Mouse (Mus musculus) bone marrow macrophage, adult 2 months (primary cell): ENCODE results near the gene Klf12. TPM values are rescaled to one million over a fixed set of nuclear protein-coding genes. Genes with fewer than 3 reads are reported as not detected.

Experiments used
- H3K27ac ChIP-seq: 2 replicates; pipeline ENCODE4 v1.5.1; 2012; ENCODE audit warnings: low read depth, low read length; ENCODE audit not compliant: insufficient read depth
- H3K4me1 ChIP-seq: 2 replicates; pipeline ENCODE4 v1.6.1; 2012; ENCODE audit warnings: low read length; ENCODE audit not compliant: control insufficient read depth, insufficient read depth
- H3K4me3 ChIP-seq: 2 replicates; pipeline ENCODE4 v1.5.1; 2012; ENCODE audit warnings: mild to moderate bottlenecking, low read length, moderate library complexity; ENCODE audit not compliant: insufficient read depth
- CTCF ChIP-seq: IDR thresholded peaks from 2 replicates; pipeline ENCODE4 v1.5.1; 2012; ENCODE audit warnings: low read depth, mild to moderate bottlenecking, low read length, moderate library complexity
- POLR2A ChIP-seq: IDR thresholded peaks from 2 replicates; pipeline ENCODE4 v1.6.1; 2012; ENCODE audit warnings: mild to moderate bottlenecking, low read depth, low read length, borderline replicate concordance
- polyA plus RNA-seq: library from polyadenylated mRNA; stranded (reverse); fragments of >200 nt; gene quantifications from 2 replicates; pipeline ENCODE4 v1.2.4, GENCODE M21; 2012; ENCODE audit not compliant: missing spikeins, insufficient read depth, insufficient read length

Klf12 gene
- polyA plus RNA-seq, 1 experiment: not detected

DNA sequence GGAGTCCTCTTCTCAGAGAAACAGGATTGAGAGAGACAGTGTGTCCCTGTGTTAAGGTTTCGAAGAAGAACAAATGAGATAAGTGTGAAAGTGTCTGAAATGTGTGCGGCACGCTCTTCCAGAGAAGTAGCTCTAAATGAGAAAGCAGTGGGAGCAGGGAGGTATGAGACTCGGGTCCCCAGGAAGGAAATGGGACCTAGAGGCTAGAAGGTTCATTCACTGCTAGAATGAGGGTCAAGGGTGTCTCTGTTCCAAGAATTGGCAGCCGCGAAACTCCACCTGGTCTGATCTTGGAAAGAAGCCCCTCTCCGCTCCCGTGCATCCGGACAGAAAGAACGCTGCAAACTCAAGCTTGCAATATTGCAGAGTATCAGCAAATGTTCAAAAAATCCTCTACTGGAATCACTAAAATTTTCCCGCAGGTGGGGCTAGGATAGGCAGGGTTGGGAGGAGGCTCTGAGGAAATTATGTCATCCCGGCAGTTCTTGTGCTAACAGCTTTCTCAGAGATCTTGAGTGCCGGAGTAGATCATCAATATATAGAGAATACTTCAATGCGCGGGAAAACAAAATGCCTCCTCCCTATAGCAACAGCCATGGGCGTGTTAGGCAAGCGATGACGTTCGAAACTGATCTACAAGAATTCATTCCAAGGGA, 2.2 kb upstream of the Klf12 start:
- Histone ChIP-seq H3K4me3 (no peak overlapping the region), H3K27ac (no peak overlapping the region), H3K4me1 (no peaks in the 10 kb centered on the region)
- TF ChIP-seq CTCF (no peak), POLR2A (no peak)

DNA sequence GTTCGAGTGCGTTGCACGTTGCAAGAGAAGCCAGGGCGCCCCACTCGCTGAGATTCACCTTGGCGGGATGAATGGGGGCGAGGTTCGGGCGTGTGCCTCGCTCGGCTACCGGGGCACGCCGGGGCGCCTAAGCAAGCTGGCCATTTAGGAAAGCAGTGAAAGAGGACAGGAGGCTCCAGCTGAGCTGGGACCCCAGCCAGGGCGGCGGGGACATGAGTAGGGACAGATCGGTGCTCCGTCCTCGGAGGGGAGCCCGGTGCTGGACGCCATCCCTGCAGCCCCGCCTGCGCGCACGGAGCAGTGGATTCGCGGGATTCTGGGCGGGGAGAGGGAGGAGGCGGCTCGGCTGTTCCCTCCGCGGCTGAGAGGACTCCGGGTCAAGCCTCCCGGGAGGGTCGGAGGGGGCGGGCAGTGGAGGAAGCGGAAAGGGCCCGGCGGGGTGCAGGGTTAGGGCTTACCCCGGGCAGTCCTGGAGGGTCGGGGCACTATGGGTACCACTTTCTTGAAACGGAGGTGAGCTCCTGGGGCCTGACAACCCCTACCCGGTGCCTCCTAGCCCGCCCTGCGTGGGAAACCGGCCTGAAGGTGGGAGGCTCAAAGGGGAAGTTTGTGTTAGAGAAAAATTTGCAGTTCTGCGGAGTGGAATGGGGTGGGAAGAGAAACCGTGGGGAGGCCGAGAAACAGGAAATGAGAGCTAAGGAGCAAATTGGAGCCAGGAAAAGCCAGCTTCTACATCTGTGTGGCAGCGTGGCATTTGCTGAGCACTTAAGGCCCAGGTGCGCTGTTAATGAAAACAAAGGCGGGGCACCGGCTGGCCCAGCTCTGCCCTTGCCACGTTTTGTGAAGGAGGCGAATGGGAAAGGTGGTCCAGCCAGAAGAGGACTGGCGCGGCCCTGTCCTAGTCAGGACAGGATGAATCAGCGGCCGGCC, 1.4 kb upstream of the Klf12 start:
- Histone ChIP-seq H3K4me1 (no peaks in the 10 kb centered on the region), H3K4me3 (0 out of 2 replicates have a peak overlapping the region, but pooled peaks have one; percentile 16), H3K27ac (no peak overlapping the region)
- TF ChIP-seq POLR2A (no peak), CTCF (no peak)

DNA sequence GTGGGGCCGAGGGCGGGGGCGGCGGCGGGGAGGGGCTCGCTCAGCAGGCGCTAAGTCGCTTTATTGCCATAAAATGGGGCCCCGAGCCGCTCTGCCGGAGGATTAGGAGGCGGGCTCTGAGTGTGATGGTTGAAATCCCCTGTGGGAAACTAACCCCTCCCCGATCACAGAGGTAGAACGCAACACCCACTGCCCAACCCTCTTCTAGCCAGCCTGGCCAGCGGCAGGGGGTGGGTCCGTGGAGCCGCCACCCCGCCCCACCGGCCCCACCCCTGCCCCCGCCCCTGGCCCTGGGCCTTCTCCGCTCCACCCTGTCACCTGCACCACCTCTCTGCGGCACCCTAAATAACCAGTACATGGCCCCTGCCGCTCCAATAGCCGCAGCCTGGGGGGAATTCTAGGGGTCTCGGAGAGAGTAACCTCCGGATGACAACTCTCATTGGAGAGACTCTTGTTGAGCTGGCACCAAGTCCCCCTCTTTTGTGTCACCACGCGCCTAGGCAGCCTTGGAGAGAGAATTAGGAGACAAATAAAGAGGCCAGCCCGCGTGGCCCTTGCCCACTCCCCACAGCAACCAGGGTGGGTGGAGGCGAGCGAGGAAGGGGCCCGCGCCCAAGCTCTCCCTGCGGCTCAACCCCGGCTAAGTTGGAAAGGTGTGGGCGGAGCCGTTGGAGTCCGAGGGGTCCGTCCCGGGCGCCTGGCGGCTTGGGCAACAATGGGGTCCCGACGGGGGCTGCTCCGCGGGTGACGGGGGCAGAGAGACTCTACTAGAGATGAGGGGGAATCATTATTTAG, 579 bp upstream of the Klf12 start:
- Histone ChIP-seq H3K4me3 (no peak overlapping the region), H3K4me1 (no peaks in the 10 kb centered on the region), H3K27ac (no peak overlapping the region)
- TF ChIP-seq CTCF (no peak), POLR2A (no peak)

DNA sequence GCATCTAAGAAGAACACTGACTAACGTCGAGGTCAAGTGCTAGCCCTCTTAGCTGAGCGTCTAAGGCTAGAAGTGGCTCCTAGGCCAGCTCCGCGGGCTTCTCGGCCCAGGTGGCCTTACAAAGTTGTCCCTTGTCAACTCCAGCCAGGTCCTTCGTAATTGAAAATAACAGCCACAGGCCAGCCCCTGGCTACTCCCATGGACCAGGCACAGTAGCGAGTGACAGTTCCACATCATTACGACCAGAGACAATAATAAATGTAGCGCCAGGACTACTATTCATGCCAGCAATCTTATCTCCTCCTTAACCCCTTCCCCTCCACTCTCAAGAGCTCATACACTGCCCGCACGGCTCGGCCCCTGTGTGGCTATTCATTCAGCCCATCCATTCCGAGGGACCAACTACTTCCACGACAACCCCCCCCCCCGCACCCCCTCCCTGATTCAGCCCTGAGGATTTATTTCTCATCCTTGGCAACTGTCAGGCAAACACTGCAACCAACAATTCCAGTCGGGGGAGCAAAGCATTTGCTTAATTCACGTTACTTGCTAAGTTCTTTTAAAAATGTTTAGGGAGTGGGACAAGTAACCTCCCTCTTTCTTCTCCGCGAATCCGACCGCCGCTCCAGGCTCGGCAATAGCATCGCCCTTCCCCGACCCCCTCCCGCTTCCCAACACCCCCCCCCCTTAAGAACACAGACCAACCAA, 914 bp downstream of the Klf12 start:
- no peak overlapping the region for H3K4me3 ChIP-seq
- H3K27ac ChIP-seq: no peak overlapping the region
- TF ChIP-seq CTCF (no peak), POLR2A (no peak)
- H3K4me1 ChIP-seq: no peaks in the 10 kb centered on the region

DNA sequence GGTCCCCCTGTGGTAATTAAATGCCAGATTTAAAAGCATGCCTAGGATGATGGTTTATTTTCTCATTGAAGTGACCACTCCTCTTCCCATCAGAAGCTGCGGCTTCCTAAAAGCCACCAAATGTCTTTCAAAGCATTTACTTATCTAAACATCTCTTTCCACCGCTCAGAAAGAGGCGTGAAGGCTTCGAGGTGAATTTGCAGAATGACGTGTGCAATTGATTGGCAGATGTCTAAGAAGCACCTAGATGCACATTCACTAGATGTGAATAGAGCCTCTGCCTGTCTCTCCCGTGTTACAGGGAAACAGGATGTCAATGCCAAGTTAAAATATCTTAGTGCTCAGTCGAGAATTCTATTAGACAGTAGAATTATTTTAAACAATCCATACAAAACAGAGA, 1.8 kb downstream of the Klf12 start:
- TF ChIP-seq CTCF (no peak), POLR2A (no peak)
- Histone ChIP-seq H3K4me3 (no peak overlapping the region), H3K4me1 (no peaks in the 10 kb centered on the region), H3K27ac (no peak overlapping the region)

DNA sequence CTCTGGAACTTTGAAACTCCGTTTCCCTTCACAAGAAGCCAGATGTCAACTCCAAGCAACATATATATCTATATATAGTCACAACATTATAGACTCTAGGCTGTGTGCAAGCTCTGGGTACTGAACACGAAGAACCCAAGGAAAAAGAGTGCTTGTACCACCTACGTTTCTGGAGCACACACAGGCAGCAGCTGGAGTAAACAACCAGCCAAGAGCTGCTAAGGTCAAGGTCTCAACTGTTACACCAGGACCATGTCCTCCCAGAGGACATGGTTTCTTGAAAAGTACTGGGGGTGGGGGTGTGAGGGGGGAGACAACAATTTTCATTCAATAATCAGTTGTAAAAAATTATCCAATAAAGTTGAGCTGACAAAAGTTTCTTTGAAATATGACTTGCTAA, 2.7 kb downstream of the Klf12 start:
- Histone ChIP-seq H3K4me1 (no peaks in the 10 kb centered on the region), H3K4me3 (no peak overlapping the region), H3K27ac (no peak overlapping the region)
- TF ChIP-seq POLR2A: no peak
- TF ChIP-seq CTCF: no peak

DNA sequence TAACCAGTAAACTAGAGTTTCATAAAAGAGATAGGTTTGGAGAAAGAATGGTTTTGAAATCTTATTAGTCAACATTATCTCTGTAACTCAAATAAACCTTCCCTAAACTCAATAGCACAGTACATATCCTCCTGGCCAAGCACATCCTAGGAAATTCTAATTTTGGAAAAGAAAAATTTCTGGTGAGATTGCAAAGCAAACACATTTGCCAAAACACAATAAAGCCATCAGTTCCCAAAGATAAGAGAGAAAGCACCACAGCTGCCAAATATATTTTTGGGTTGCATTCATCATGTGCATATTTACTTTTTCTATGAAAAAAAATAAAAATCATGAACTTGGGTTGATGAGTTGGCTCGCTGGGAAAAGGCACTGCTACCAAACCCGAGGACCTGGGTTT, 10.3 kb downstream of the Klf12 start:
- TF ChIP-seq CTCF (no peak), POLR2A (no peak)
- Histone ChIP-seq H3K27ac (no peak overlapping the region), H3K4me3 (no peak overlapping the region), H3K4me1 (no peaks in the 10 kb centered on the region)

DNA sequence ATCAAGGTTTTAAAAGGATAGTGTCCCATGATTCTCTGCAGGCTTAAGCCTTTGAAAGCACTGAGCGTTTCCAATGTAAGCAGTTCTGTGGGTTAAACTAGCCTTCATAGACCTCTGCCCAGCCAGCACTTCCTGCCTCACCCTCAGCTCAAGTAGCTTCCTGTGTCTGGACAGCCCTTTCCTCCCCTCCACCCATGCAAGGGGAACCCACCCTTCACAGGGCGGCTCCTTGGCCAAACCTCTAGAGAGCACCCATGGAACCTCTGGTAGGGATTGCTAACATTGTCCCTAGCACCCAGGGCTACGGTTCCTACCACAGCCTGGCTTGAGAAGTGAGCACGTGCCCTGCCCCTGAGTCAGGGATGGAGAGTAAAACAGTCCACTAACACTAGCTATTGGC, 23.9 kb downstream of the Klf12 start:
- Histone ChIP-seq H3K4me1 (no peaks in the 10 kb centered on the region), H3K4me3 (no peak overlapping the region), H3K27ac (no peak overlapping the region)
- TF ChIP-seq POLR2A (no peak), CTCF (no peak)

DNA sequence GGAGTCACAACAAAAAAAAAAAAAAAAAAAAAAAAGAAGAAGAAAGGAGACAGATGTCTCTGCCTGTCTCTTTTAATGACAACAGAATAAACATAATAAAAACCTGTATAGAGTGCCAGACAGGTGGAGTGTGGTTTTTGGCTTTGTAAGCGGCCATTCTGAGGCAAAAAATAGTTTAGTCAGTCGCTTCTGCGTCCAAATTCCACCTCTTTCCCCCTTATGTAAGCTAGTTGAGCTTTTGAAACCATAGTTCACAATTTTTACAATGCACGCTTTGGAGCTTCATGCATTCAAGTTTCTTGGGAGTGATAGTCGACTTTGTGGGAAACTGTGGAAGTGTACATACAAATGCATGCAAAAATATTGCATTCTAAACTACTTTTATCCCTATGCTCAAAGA, 41.4 kb downstream of the Klf12 start:
- no peak for TF ChIP-seq POLR2A
- no peak for TF ChIP-seq CTCF
- no peak overlapping the region for H3K4me3 ChIP-seq
- no peaks in the 10 kb centered on the region for H3K4me1 ChIP-seq
- H3K27ac ChIP-seq: no peak overlapping the region
